Mouse (Mus musculus): ENCODE measurements around the gene Vmn1r88.

DNA sequence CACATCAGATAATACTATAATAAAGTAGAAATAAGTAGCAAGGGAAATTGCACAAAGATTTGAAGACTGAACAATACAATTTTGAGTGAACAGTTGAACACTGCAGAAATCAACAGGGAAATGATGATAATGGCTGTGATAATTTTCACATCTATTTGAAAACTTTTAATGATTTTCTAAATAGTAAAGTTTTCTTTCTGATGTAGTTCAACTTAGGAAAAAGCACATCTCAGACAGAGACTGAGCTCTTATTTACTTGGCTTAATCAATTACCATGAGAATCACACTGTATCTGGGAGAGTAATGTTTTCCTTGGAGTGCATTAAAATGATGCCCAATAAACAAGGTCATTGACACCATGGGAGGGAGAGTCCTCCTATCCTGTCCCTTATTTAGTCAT, at the start of gene Vmn1r88:
- TF ChIP-seq CTCF (IDR thresholded peaks at IDR 0.05) = no peak
- TF ChIP-seq EP300 (IDR thresholded peaks at IDR 0.05) = no peak
